Mouse (Mus musculus): ENCODE measurements around the gene Poln.

Gene Poln

DNA sequence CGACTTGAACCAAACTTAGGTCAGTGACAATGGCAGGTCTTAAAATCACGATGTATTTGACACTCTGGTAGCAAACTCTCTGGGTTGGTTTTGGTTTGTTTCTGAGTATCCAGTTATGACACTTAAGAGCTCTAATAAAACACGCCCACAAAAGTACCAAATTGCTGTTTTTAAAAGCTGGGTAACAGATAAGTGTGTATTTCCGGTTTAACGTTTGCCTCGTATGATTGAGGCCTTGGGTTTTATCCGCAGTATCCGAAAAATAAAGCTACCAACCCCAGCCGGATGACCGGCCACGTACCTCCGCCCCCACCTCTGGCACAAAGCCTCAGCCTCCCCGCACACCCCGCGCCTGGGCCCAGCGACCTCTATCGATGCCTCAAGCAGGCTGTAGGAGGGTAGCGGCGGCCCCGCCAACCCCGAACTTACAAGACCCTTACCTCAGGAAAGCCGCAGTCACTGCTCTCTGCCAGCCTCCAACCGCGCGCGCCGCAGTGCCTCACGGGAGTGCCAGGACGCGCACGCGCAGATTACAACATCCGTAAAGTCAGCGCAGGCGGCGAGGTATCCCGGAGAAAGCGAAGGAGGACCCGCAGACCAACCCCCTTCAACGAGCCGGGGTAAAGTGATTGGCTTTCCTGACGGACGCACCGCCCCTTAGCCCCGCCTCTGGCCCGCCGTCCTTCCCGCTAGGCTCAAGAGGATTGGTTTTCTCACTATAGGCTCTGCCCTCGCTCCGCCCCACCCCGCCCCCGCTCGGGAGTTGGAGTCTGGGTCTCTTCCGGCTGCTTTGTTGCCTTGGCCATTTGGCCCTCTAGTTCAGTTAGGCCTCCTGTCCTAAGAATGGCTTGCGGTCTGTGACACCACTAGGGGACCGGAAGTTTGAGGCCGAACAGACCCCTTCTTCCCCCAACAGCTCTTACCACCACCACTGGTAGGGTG is at the start of gene Poln, which contains the start of gene Haus3:
Poln (minus strand) TSS at position 499 of the 942 bp plus-strand sequence.
Haus3 (minus strand) TSS at position 578 of the 942 bp plus-strand sequence.
- DNase-seq (ENCODE audit: low read depth) = peak; percentile 98

DNA sequence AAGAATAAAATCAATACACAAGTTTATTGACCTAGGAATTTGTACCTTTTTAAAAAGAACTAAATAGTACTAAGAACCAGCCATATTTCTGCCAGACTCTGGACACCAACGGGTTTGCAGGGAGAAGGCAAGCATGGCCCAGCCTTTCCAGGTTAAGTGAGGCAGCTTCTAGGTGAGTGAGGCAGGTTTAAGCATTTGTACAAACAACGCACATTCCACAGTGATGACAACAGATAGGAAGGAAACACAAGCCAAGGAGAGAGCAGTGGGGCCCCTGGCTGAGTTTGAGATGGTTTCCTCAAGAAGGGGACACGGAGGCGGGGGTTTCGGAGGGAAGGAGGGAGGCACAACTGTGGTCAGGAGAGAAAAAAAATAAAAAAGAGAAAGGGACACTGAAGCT is 49.4 kb upstream of the Poln start:
- no peak for DNase-seq (ENCODE audit: low read depth)

DNA sequence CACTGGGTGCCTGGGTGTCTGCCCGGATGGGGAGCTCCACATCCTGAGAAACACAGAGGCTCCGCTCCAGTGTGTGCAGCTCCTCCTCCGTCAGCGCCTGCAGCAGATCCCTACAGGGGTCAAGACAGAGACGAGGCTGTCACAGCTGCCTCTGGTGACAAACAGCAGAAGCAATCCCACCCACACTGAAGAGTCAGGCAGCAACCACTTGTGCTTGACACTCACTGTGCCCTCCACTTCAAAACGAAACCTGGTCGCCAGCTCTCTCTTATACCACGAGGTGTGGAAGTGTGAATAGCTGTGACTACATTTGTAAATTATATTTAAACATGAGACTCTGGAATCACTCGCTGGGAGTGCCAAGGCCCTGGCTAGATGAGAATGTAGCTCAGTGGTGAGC is 48.5 kb upstream of the Poln start:
- DNase-seq (ENCODE audit: low read depth) = no peak

DNA sequence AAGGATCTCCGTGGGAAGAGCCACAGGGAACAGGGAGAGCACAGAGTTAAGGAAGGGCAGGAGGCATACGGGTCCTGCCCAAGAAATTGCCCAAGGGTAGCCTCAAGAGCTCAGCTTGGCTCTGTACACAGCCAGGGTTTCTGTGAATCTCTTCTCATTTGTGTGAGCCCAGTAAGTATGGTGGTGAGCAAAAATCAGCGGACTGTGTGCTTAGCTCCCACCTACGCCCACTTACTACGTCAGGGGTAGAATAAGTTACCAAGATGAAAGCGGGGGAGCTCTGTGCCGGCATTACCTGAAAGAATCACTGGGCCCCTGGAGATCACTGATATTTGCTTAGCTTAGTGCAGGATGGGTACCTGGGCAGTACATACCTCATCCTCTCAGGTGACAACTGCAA is 46.8 kb upstream of the Poln start:
- no peak for DNase-seq (ENCODE audit: low read depth)

DNA sequence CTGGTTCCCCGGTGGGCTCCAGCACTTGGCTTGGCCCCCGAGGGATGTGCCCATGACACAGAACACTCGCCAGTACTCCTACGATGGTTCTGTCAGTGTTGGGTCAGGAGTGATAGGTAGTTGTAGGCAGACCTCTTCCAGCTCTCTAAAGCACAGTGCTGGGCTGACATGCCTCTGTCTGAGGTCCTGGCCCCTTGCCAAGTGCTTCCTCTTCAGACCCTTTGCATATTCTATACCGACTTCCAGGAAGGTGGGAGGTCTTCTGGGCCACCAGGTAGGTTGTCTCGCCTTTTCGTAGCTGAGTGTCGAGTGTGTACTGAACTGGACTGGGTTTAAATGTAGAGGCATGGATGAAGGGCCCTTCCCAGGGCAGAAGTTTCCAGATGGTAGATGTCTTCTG is 44.4 kb upstream of the Poln start:
- no peak for DNase-seq (ENCODE audit: low read depth)

DNA sequence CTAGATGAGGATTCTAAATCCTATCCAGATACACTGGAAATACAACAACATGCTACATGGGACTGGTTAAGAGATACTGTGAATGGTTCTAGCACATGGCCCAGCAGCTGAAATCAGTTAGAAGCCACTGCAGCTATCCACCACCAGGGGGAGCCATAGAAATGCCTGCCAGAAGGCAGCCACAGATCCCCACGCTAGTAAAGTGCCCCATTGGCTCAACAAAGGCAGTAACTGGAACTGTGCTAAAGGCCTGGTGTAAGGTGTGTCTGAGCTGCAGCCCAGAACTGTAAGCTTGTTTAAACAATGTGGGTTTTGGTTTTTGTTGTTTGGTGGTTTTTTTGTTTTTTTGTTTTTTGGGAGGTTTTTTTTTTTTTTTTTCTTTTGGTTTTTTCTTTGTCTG is 41.0 kb upstream of the Poln start:
- DNase-seq (ENCODE audit: low read depth) = peak; percentile 91

DNA sequence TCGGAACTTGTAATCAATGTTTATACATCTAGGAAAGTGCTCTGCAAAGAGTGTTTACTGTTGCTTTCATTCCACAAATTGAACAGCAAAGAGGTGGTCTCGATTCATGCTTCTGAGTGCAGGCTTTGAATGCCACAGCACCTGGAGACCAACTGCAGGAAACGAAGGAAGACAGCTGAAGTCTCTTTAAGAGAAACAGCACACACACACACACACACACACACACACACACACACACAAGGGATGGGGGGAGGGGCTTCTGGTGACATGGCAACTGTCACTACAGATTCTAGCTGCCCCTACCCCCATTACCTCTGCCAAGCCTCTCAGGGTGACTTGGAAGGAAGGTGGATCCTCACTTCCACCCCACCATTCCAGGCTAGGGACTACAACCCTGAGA is 38.3 kb upstream of the Poln start:
- DNase-seq (ENCODE audit: low read depth) = peak; percentile 67

DNA sequence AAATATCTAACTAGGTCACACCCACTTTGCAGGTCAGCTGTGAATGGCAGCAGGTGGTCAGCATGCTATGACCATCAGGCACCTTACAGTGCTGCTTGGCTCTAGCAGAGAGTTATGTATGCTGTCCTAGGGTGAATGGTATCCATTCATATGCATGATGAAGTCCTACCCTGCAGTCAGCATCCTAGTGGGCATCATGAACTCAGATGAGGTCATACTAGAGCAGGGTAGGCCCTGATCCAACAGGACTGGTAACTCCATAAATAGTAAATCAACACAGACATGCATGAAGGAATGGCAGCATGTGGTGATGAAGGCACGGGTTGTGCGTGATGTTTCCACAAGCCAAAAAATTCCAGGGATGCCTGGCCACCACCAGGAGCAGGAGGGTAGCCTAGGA is 36.5 kb upstream of the Poln start:
- DNase-seq (ENCODE audit: low read depth) = no peak

DNA sequence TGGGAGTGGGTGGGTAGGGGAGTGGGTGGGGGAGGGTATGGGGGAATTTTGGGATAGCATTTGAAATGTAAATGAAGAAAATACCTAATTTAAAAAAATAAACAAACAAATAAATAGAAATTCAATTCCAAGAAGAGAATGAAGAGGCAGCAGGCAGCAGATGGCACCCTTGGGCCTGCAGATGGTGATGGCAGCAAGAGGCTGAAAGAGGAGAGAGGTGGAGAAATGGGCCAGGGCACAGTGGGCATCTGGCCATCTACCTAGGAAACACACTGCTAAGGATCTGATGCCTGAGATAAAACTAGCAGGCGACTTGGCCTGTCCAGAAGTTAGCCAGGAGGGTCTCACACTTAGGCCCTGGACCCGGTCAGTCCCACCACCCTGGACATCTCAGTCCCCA is 35.7 kb upstream of the Poln start:
- DNase-seq (ENCODE audit: low read depth) = no peak

DNA sequence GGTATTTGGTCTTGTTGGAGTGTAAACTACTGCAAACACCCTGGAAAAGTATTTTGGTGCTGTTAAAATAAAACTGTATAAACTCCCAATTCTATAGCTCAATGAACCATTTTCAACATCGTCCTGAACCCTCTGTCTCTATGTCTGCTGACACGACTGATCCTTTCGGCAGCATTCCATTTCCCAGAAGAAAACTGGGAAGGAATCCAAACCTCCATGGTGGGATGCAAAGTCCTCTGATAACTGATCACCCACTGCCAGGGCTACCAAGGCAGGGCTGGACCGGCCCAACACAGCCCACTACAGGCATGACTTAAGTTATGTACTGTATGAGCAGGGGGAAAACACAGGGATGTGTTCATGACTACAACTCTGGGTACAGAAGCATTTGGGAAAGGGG is 32.8 kb upstream of the Poln start:
- no peak for DNase-seq (ENCODE audit: low read depth)

DNA sequence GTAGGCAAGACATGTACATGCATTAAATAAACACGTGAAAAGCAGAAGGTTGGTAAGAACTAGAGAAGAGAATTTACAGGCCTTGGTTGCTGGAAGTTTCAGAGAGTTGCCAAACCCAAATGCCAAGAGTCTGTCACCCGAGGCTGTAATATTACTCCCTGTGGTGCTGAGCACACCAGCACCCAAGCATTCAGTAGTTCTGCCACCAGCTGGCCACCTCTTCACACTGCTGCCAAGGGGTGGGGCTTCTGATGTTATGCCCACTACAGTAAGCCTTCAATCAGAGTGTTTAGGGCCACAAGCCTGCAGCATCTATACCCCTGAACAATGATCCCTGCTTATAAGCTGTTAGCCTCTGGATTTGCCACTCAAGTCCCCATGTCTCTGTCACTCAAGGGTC is 32.1 kb upstream of the Poln start:
- peak; percentile 37 for DNase-seq (ENCODE audit: low read depth)

DNA sequence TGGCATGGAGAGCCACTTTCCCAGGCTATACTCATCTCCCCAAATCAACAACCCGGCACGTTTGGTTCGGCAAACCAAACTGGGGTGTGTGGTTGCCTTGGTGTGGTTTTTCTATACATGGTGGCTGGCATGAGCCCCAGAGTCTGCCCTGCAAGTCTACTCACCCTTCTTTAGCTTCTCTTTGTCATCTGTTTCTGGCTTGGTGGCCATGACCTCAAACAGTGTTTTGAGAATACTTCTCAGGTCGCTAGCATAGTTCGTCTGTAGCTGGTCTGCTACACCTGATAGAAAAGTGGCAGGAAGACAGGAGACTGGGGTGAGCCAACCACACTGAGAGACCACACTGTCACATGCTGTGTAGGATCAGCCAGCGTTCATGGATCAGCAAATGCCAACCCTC is 29.4 kb upstream of the Poln start:
- peak; percentile 71 for DNase-seq (ENCODE audit: low read depth)

DNA sequence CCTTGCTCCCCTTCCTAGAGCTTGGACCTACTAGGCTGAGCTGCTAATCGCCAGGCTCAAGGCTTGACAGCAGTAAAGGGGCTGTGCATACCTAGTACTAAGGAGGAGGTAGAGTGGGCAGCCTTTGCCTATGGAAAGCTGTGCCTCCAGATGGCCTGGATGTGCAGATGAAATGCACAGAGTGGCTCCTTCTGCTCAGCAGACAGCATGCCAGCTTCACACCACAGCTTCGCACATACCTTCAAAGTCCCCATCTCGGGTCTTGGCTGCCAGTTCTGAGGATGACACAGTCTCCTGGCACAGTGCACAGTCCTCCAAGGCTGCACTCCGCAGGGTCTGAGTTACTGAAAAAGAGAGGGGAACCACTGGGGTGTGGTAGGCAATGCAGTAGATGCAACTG is 28.0 kb upstream of the Poln start:
- DNase-seq (ENCODE audit: low read depth) = peak; percentile 43

DNA sequence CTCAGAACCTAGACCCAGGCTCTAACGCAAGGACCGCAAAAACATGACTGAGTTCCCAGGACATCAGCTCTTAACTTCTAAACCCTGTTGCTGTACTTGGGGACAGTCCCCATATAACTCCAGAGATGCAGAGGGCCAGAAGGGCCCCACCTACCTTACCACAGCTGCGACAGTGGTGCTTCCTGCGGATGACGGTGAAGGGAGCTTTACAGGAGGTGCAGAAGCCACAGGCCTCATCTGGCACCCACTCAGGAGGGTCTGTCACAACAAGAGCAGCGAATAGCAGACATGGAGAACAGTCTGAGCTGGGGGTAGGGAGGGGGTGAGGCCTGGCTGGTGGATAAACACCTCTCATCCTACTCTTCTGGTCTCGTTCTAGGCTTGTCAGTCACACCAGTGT is 27.2 kb upstream of the Poln start:
- peak; percentile 94 for DNase-seq (ENCODE audit: low read depth)

DNA sequence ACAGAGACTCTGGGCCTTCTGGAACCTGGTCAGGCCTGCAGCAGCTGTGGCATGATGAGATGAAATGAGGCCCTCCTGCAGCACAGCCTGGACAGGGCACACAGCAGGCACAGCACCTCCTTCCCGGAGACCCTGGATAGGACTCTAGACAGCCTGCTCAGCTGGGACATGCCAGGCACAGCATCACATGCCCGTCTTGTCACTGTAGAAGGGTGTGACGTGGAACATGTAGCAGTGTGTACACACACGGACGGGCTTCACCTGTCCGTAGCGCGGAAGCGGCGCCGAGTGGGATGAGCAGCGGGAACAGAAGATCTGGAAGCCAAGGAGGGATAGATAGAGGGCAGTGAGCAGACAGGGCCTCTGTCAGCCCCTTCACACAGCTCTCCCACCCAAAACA is 26.5 kb upstream of the Poln start:
- DNase-seq (ENCODE audit: low read depth) = no peak

DNA sequence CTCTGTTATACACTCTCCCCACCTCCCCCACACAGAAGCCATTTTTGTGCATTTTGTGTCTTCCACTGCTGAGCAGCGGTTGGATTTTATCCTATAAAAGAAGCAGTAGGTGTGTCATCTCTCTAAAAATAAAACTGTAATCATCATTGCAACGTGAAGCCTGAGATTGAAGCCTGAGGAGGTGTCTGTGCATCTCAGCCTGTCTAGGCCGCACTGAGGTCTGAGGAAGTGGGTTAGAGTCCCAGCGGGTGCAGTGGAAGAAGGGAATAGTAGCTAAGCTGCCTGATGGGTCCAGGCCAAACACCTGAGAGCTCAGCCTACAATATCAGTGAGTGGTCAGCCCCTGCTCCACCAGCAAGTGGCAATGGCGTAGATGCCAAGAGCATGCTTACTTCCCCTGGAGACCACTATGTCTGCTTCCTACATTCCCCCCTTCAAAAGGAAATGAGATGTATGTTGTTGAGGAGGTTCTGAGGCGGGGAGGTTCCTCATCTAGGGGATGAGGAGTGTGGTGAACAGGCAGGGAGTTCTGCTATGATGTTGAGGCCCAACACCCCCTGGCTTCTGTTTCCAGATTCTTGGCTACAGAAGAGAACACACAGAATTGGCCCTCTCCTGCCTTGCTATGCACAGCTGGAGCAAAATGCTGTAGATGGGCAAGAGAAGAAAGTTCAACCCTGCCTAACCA is 25.9 kb upstream of the Poln start:
- peak; percentile 60 for DNase-seq (ENCODE audit: low read depth)

DNA sequence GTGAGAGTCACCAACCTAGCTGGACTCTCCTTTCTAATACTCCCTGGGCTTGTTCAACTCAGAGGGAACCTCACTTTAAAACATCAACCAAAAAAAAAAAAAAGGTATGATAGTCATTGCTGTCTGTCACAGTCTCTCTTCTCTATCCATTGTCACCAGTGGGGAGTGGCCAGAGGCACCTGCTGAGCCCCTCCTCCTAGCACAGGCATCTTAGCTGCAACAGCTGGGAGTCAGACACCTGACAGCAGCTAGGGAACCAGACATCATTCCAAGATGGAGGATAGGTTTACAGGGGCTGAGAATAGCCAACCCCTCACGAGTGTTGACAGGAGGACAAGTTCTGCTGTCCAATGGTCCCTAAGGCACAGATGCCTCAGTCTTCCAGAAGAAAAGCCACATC is 25.2 kb upstream of the Poln start:
- DNase-seq (ENCODE audit: low read depth) = no peak

DNA sequence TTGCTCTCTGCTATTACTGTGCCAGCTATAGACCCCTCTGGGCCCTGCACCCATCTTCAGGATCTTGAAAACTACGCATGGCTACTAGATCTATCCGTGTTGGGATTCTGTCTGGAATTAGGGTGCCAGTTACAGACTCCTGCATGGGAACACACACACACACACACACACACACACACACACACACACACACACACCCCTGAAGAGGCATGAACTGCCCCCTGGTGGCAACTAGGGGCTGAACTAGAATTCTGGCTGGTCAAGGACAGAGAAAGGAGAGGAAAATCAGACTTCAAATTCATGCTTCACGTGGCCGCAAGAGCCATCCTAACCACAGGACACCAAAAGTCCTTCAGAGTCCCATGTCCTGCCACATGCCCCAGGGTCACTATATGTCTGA is 22.6 kb upstream of the Poln start:
- DNase-seq (ENCODE audit: low read depth) = peak; percentile 49

DNA sequence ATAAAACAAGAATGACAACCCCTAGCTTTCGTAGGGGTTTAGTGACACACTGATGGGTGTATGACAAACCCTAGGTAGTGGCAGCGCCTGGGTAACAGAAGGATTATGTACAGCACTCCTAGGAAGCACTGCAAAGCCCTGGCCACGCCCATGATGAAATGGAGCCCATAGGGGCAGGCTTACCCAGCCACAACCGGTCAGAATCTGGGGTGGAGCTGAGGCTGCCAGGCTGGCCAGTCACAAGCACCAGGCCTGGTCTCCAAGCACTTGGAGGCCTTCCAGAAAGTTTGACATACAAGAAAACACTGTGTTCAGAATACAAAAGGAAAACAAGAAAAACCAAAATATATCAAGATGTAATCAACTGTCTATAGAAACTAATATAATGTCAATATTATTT is 21.8 kb upstream of the Poln start:
- DNase-seq (ENCODE audit: low read depth) = no peak

DNA sequence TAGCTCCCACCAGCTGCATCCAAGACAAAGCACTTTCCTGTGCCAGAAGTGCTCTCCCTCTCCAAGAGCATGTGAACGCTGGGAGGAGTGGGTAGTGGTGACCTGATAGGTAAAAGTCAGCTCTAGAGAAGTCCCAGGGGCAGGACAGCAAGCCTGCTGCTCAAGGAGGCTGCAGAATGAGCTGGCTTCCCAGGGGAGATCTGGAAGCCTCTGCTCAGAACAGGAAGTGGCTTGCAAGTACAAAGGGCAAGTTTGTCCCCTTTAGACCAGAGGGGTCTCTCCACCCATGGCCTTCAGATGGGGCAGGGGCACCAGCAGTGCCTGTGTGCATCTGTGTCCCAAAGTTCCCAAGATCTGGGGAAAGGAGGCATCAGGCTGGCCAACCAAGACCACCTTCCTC is 20.3 kb upstream of the Poln start:
- no peak for DNase-seq (ENCODE audit: low read depth)

DNA sequence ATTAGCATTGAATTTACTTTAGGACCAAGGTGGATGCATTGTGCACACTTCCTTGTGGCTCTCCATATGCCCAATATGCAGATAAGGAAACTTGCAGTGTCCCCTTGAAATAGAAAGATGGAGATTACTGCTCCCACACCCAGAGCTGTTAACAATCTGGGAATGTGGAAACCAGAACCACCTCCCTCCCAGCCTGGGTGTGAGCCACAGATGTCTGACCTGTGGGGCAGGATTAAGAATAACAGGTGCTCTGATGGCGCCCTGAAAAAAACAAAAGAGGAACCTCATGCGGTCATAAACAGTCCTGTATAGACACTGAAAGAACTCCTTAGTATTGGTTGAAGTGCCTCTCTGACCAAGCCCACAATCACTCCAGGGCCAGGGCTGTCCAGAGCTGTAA is 19.6 kb upstream of the Poln start:
- no peak for DNase-seq (ENCODE audit: low read depth)

DNA sequence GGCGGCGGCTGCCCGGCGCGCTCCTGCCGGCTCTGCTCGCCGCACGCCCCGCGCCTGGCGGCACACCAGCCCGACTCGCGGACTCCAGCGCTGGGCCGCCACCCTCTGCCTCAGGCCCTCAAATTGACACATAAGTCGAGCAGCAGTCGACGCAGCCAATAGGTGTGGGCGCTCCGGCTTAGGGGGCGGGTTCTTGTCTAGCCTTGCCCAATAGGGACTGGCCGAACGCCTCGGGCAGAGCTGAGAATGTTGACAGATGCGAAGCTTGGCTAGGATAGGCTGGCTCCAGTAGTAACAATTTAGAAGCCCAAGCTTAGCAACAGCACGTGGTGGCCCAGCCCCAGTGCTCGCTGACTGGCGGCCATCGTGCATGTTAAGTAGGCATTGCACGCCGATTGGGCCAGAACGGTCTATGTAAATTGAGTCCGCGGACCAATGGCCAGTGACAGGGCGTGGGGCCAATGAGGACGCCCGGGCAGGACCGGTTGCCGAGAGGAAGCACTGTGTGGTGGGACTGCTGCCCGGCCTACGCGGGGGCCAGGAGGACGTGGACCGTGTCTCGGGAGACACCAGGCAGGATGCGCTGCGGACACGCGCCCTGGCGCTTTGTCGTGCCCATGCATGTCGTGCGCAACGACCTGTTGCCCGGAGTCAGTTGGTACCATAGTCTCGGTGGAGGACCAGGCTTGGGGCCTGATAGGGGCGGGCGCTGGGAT is 18.5 kb upstream of the Poln start, which contains the start of gene Mxd4:
Mxd4 (minus strand) TSS at position 120 of the 716 bp plus-strand sequence.
- peak; percentile 99 for DNase-seq (ENCODE audit: low read depth)

DNA sequence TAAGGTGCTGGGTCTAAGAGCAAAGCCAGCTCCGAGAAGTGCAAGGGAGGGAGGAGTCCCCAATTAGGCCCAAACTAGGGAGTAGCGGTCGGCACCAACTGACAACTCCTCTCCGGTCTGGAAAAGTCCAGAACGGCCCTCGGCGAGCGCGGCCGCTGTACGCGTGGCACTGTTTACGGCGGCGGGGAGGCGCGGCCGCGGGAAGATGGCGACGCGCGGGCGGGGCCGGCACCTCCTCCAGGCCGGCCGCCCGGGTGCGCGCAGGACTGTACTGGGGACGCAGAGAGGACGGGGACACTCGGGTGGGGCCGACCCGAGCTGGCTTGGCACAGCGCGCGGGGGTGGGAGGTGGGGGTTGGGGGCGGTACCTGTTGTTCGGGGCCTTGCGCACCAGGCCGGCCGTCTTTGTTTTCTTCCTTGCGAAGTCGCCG is 17.7 kb upstream of the Poln start:
- no peak for DNase-seq (ENCODE audit: low read depth)

Data from naive thymus-derived CD4-positive, alpha-beta T cell, adult 2 months (primary cell).